Mouse (Mus musculus) forebrain, embryonic 16.5 days (tissue): Measurements from ENCODE around the gene Herc1. TPM values are rescaled to one million over a fixed set of nuclear protein-coding genes. Genes with fewer than 3 reads are reported as not detected.

Source experiments
- ATAC-seq: fragments of 200-750 bp; cut with Nextera tagmentation; 2 replicates; pipeline ENCODE4 v1.8.0; 2017; ENCODE audit warnings: mild to moderate bottlenecking, moderate library complexity
- H3K27ac ChIP-seq: fragments of 300-500 bp; sonication (generic); 2 replicates; pipeline ENCODE4 v1.5.1; 2014; ENCODE audit warnings: low read length, control low read depth
- H3K27me3 ChIP-seq: fragments of 300-500 bp; sonication (generic); replicated peaks from 2 replicates; pipeline ENCODE4 v1.6.1; 2014; ENCODE audit warnings: low read length; ENCODE audit not compliant: control insufficient read depth, insufficient read depth
- H3K36me3 ChIP-seq: fragments of 300-500 bp; sonication (generic); 2 replicates; pipeline ENCODE4 v1.6.1; 2014; ENCODE audit not compliant: control insufficient read depth, insufficient read depth
- H3K4me1 ChIP-seq: fragments of 300-500 bp; sonication (generic); replicated peaks from 2 replicates; pipeline ENCODE4 v1.6.1; 2014; ENCODE audit warnings: low read length; ENCODE audit not compliant: control insufficient read depth, insufficient read depth
- H3K4me2 ChIP-seq: fragments of 300-500 bp; sonication (generic); 2 replicates; pipeline ENCODE4 v1.6.1; 2014; ENCODE audit warnings: mild to moderate bottlenecking, low read length, control low read depth
- H3K4me3 ChIP-seq: fragments of 300-500 bp; sonication (generic); replicated peaks from 2 replicates; pipeline ENCODE4 v1.5.1; 2014; ENCODE audit warnings: mild to moderate bottlenecking, low read length, control low read depth
- H3K9ac ChIP-seq: fragments of 300-500 bp; sonication (generic); replicated peaks from 2 replicates; pipeline ENCODE4 v1.6.1; 2014; ENCODE audit warnings: low read depth, low read length, control low read depth
- H3K9me3 ChIP-seq: fragments of 300-500 bp; sonication (generic); 2 replicates; pipeline ENCODE4 v1.6.1; 2016; ENCODE audit warnings: low read length; ENCODE audit not compliant: control insufficient read depth
- WGBS: fragments of 180-500 bp; shearing (Covaris S2); extraction: QIAGEN DNeasy Blood & Tissue Kit; methylation state at CpG from one replicate; pipeline ENCODE4 v1.1.7; 2014; 5-methylcytosine and 5-hydroxymethylcytosine counted together
- polyA plus RNA-seq: library from polyadenylated mRNA; unstranded; fragments of >200 nt; fragmentation: Nextera tagmentation; extraction: Ambion mirVana; gene quantifications from 2 replicates; pipeline ENCODE4 v1.2.1, GENCODE M21; 2015

The Herc1 gene
- polyA plus RNA-seq: 54.6 and 59.9 TPM in 2 replicates

DNA sequence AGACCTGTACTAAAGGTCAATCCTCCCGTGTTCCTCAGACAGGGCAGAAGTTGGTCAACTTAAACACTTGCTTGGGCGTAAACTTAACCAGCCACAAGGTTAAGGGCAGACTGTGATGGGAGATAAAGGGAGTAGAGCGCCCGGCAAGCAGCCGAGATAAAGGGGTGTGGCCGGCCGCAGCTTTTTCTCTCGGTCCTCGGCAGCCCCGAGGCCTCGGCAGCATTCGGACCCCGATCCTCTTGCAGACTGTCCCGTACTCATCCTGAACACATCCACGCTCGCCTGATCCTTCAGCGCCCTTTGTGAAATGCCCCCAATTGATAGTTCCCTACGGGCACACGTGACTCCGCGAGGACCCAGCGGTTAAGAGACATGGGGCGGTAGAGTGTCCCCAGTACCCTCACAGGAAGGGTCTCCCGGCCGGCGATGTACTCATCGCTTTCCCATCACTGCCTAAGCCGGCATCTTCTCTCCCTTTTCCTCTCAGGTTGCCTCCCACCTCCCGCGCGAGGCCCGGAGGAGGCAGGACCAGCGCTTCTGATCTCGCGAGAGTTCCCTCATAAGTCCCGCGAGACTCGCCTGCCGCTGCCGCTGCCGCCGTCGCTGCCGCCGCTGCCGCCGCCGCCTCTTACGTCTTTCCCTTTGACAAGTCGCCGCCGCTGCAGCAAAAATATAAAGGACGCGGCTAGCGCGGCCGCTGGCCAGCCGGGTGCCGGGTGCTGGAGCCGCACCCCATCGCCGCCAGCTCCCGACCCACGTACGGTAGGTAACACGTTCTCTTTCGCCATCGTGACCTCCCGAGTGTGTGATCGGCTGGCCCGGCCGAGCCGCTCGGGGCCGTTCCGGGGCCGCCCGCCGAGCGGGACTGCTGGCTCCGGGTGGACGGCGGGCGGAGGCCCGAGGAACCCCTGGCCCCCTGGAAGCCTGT lies at the start of gene Herc1:
TSS of gene Herc1 (plus strand) at position 591 of the 928 bp plus-strand sequence.
- peak within 1 kb of the TSS; percentile 86 for H3K4me2 ChIP-seq
- ATAC-seq: peak; percentile 92
- peak within 1 kb of the TSS; percentile 99 for H3K4me3 ChIP-seq
- WGBS: under 1% methylated on average over 83 of the region's 85 CpGs
- H3K9me3 ChIP-seq: no peaks in the 10 kb centered on the region
- H3K36me3 ChIP-seq: no peaks in the 10 kb centered on the region
- peaks cover 16% of the 10 kb centered on the region for H3K4me1 ChIP-seq
- H3K27me3 ChIP-seq: no peaks in the 10 kb centered on the region
- H3K27ac ChIP-seq: peak within 1 kb of the TSS; percentile 98
- H3K9ac ChIP-seq: peak within 1 kb of the TSS; percentile 99

GRCm38 (mm10) chr9:66304320-66305090 lies 45.7 kb upstream of the Herc1 start:
- no peak overlapping the region for H3K27ac ChIP-seq

GRCm38 (mm10) chr9:66305121-66306112 lies 44.8 kb upstream of the Herc1 start:
- H3K4me2 ChIP-seq: peak overlapping the region; percentile 54
- peak; percentile 55 for ATAC-seq
- H3K4me1 ChIP-seq: peaks cover 14% of the 10 kb centered on the region
- peak overlapping the region; percentile 48 for H3K9ac ChIP-seq
- no peaks in the 10 kb centered on the region for H3K9me3 ChIP-seq
- peak overlapping the region; percentile 68 for H3K27ac ChIP-seq
- no peaks in the 10 kb centered on the region for H3K27me3 ChIP-seq
- H3K36me3 ChIP-seq: no peaks in the 10 kb centered on the region
- 48% methylated on average over 25 of the region's 25 CpGs for WGBS
- peak overlapping the region; percentile 28 for H3K4me3 ChIP-seq

More at GRCm38 (mm10) chr9:66304320-66305090, 45.7 kb upstream of the Herc1 start:
- 95% methylated on average over 3 of the region's 3 CpGs for WGBS
- H3K27me3 ChIP-seq: no peaks in the 10 kb centered on the region
- no peaks in the 10 kb centered on the region for H3K36me3 ChIP-seq
- H3K9ac ChIP-seq: no peak overlapping the region
- H3K9me3 ChIP-seq: no peaks in the 10 kb centered on the region
- ATAC-seq: no peak
- H3K4me1 ChIP-seq: peaks cover 14% of the 10 kb centered on the region
- no peak overlapping the region for H3K4me3 ChIP-seq
- no peak overlapping the region; the same call in 1 of the 2 replicates for H3K4me2 ChIP-seq

GRCm38 (mm10) chr9:66306414-66306813 lies 43.8 kb upstream of the Herc1 start:
- no peak overlapping the region for H3K9ac ChIP-seq
- peaks cover 14% of the 10 kb centered on the region for H3K4me1 ChIP-seq
- no peak overlapping the region for H3K27ac ChIP-seq
- no peak overlapping the region for H3K4me3 ChIP-seq
- H3K4me2 ChIP-seq: no peak overlapping the region
- no peaks in the 10 kb centered on the region for H3K27me3 ChIP-seq
- no peaks in the 10 kb centered on the region for H3K36me3 ChIP-seq
- no peak for ATAC-seq
- 80% methylated on average over 3 of the region's 3 CpGs for WGBS
- H3K9me3 ChIP-seq: no peaks in the 10 kb centered on the region

DNA sequence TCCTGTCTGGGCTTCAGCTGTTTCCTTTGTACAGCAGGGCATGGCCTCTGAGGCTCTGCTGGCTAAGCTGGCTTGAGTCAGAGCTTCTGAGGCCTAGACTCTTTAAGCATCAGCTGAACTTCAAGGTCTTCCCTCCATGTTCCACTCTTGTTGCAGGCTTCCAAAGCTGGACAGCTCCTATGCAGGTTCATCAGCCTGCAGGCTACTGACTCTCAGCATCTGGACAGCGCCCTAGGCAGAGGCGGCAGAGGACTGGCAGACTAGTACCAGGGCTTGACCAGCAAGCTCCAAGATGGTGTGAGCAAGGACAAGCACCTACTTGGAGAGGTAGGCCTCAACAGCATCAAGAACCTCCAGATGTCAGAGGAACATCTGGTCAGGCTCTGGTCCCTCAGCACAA lies 42.9 kb upstream of the Herc1 start:
- ATAC-seq: no peak
- no peaks in the 10 kb centered on the region for H3K27me3 ChIP-seq
- 39% methylated on average over 2 of the region's 2 CpGs for WGBS
- peaks cover 14% of the 10 kb centered on the region for H3K4me1 ChIP-seq
- no peak overlapping the region for H3K4me3 ChIP-seq
- H3K9me3 ChIP-seq: no peaks in the 10 kb centered on the region
- H3K27ac ChIP-seq: no peak overlapping the region
- no peak overlapping the region for H3K9ac ChIP-seq
- no peaks in the 10 kb centered on the region for H3K36me3 ChIP-seq
- H3K4me2 ChIP-seq: no peak overlapping the region

DNA sequence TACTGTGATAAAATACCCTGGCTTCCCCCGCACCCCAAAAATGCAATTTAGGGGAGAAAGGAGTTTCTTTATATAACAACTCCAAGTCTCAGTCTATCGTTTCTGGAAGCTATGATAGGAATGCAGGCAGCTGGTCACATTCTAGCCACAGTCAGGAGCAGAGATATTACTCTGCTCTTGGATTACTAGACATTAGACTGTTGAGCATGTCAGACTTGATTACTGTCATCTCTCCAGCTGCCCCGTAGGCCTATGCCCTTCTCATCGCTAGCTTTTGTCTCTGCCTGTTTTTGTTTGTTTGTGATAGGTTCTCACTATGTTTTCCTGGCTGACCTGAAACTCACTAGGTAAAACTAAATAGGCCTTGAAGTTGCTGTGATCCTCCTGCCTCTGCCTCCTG lies 41.5 kb upstream of the Herc1 start:
- H3K27me3 ChIP-seq: no peaks in the 10 kb centered on the region
- no peak overlapping the region for H3K9ac ChIP-seq
- H3K4me1 ChIP-seq: peaks cover 14% of the 10 kb centered on the region
- H3K36me3 ChIP-seq: no peaks in the 10 kb centered on the region
- ATAC-seq: no peak
- H3K4me3 ChIP-seq: no peak overlapping the region
- no peak overlapping the region for H3K27ac ChIP-seq
- no peak overlapping the region for H3K4me2 ChIP-seq
- 90% methylated on average over 4 of the region's 4 CpGs for WGBS
- H3K9me3 ChIP-seq: no peaks in the 10 kb centered on the region

DNA sequence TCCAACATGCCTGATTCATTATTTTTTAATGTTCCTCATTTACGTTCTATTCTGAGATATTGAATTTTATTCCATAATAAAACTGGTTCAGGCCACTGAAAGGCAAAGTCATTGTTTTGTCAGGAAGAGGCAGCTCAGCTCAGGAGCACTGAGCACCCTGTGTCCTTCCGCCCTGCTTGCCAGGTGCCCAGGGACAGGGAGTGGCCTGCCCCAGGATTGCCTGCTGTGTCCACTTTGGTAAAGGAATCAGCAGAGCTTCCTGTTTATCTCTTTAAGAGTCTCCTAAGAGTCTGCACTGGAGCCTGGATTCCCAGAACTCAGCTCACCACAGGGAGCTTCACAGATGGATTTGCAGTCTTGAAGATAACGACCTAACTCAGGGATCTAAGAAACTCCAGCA lies 38.8 kb upstream of the Herc1 start:
- ATAC-seq: no peak

DNA sequence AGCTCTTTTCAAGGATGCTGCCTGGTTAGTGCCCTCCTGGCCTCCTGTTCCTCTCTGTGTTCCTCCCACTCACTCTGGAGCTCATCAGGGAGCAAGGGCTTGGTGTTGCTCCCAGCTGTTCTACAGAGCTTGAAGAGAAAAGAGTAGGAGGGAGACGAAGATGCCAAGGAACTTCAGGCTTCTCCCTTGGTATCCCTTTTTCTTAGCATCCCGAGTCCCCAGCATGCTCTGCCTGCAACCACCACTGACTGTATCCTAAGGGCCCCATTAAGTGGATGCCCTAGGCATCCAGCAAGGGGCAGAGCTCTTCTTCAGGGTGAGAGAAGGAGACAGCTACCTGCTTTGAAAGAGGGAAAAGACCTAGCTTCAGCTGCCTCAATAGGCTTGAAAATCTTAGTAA lies 33.6 kb upstream of the Herc1 start:
- ATAC-seq: no peak
- Histone ChIP-seq H3K4me2 (no peak overlapping the region), H3K36me3 (no peaks in the 10 kb centered on the region), H3K9ac (no peak overlapping the region), H3K4me3 (no peak overlapping the region), H3K27ac (no peak overlapping the region), H3K27me3 (no peaks in the 10 kb centered on the region), H3K4me1 (no peaks in the 10 kb centered on the region), H3K9me3 (no peaks in the 10 kb centered on the region)
- WGBS: 81% methylated on average over 2 of the region's 2 CpGs

More for the DNA sequence above, 38.8 kb upstream of the Herc1 start:
- H3K36me3 ChIP-seq: no peaks in the 10 kb centered on the region
- no peak overlapping the region for H3K4me2 ChIP-seq
- H3K9ac ChIP-seq: no peak overlapping the region
- no peaks in the 10 kb centered on the region for H3K27me3 ChIP-seq
- H3K9me3 ChIP-seq: no peaks in the 10 kb centered on the region
- no peak overlapping the region for H3K4me3 ChIP-seq
- H3K4me1 ChIP-seq: no peaks in the 10 kb centered on the region
- no peak overlapping the region for H3K27ac ChIP-seq
- 50% methylated on average over 3 of the region's 3 CpGs for WGBS
